Mouse (Mus musculus) CH12.LX (cell line): ENCODE results near the gene Kctd17. TPM values are rescaled to one million over a fixed set of nuclear protein-coding genes. Genes with fewer than 3 reads are reported as not detected.

Experiments used
- DNase-seq: peaks from one replicate; pipeline ENCODE4 v3.0.0-alpha.2; 2013; ENCODE audit errors: extremely low read depth
- H3K27ac ChIP-seq: 2 replicates; pipeline ENCODE4 v1.5.1; 2012; ENCODE audit warnings: low read depth, mild to moderate bottlenecking, control low read depth, moderate library complexity; ENCODE audit not compliant: insufficient read depth
- H3K27me3 ChIP-seq: replicated peaks from 2 replicates; pipeline ENCODE3; 2012; ENCODE audit warnings: inconsistent platforms
- H3K36me3 ChIP-seq, 2 experiments: replicated peaks in 1 of 2; 2 replicates each; pipeline versions ENCODE3 to v1.6.1; 2012; ENCODE audit warnings: inconsistent platforms in 1 of 2, low read length in 1 of 2, mild to moderate bottlenecking in 1 of 2, mixed read lengths in 1 of 2, moderate library complexity in 1 of 2; ENCODE audit not compliant: control insufficient read depth in 1 of 2, insufficient read depth in 1 of 2
- H3K4me1 ChIP-seq, 2 experiments: 2 replicates each; pipeline ENCODE4 v1.6.1; 2012; ENCODE audit warnings: inconsistent platforms in 1 of 2, moderate library complexity in 1 of 2; ENCODE audit not compliant: insufficient read depth in 2 of 2, control insufficient read depth in 1 of 2
- H3K4me2 ChIP-seq: 2 replicates; pipeline ENCODE4 v1.6.1; 2012; ENCODE audit warnings: low read depth, mild to moderate bottlenecking, control low read depth; ENCODE audit not compliant: poor library complexity, insufficient read depth, severe bottlenecking
- H3K4me3 ChIP-seq, 3 experiments: fragments of 150-350 bp in 1 of 3; sonication (generic) in 1 of 3; replicated peaks in 1 of 3; 2 replicates each; pipeline versions ENCODE3 to v1.5.1; 2011 to 2012; ENCODE audit warnings: low read depth in 2 of 3, low read length in 2 of 3, mild to moderate bottlenecking in 2 of 3, moderate library complexity in 2 of 3, control low read depth in 1 of 3, improper control_type of control experiment in 1 of 3, inconsistent platforms in 1 of 3, mixed read lengths in 1 of 3; ENCODE audit not compliant: poor library complexity in 1 of 3
- H3K79me2 ChIP-seq: replicated peaks from 2 replicates; pipeline ENCODE4 v1.6.1; 2012; ENCODE audit warnings: mild to moderate bottlenecking, moderate library complexity; ENCODE audit not compliant: control insufficient read depth, poor library complexity, insufficient read depth, severe bottlenecking; ENCODE audit errors: extremely low read depth
- H3K9ac ChIP-seq: 2 replicates; pipeline ENCODE4 v1.6.1; 2012; ENCODE audit warnings: low read depth, mild to moderate bottlenecking, control low read depth, moderate library complexity; ENCODE audit not compliant: insufficient read depth
- H3K9me3 ChIP-seq: replicated peaks from 2 replicates; pipeline ENCODE3; 2012; ENCODE audit warnings: low read length, inconsistent platforms, mixed read lengths
- BHLHE40 ChIP-seq: IDR thresholded peaks from 2 replicates; pipeline ENCODE4 v1.6.1; 2011; ENCODE audit warnings: mild to moderate bottlenecking, low read depth, low read length, improper control_type of control experiment
- E2F4 ChIP-seq: IDR thresholded peaks from 2 replicates; pipeline ENCODE4 v1.6.1; 2011; ENCODE audit warnings: low read depth, low read length, improper control_type of control experiment; ENCODE audit not compliant: insufficient replicate concordance
- GABPA ChIP-seq: IDR thresholded peaks from 2 replicates; pipeline ENCODE4 v1.6.1; 2012; ENCODE audit warnings: low read depth, low read length, improper control_type of control experiment, inconsistent platforms; ENCODE audit not compliant: insufficient replicate concordance
- MAFK ChIP-seq: IDR thresholded peaks from 2 replicates; pipeline ENCODE4 v1.6.1; 2011; ENCODE audit warnings: low read length, improper control_type of control experiment; ENCODE audit not compliant: insufficient replicate concordance
- MEF2A ChIP-seq: IDR thresholded peaks from 2 replicates; pipeline ENCODE4 v1.6.1; 2014; ENCODE audit warnings: low read depth, mild to moderate bottlenecking, inconsistent platforms, low read length, improper control_type of control experiment, borderline replicate concordance
- MXI1 ChIP-seq: IDR thresholded peaks from 2 replicates; pipeline ENCODE4 v1.6.1; 2011; ENCODE audit warnings: mild to moderate bottlenecking, low read depth, low read length, improper control_type of control experiment
- MYC ChIP-seq: IDR thresholded peaks from 2 replicates; pipeline ENCODE4 v1.6.1; 2011; ENCODE audit warnings: low read depth, mild to moderate bottlenecking, improper control_type of control experiment, low read length
- POLR2AphosphoS2 ChIP-seq: IDR thresholded peaks from 2 replicates; pipeline ENCODE4 v1.6.1; 2011; ENCODE audit warnings: low read depth, low read length, improper control_type of control experiment
- RCOR1 ChIP-seq: conservative IDR thresholded peaks from 2 replicates; pipeline ENCODE4 v1.6.1; 2012; ENCODE audit warnings: low read depth, mild to moderate bottlenecking, inconsistent platforms, low read length, improper control_type of control experiment
- SIN3A ChIP-seq: IDR thresholded peaks from 2 replicates; pipeline ENCODE4 v1.6.1; 2012; ENCODE audit warnings: low read length, improper control_type of control experiment, inconsistent platforms
- UBTF ChIP-seq: IDR thresholded peaks from 2 replicates; pipeline ENCODE4 v1.6.1; 2012; ENCODE audit warnings: low read depth, mild to moderate bottlenecking, inconsistent platforms, low read length, improper control_type of control experiment, moderate library complexity
- USF2 ChIP-seq: conservative IDR thresholded peaks from 2 replicates; pipeline ENCODE4 v1.6.1; 2011; ENCODE audit warnings: low read depth, low read length, improper control_type of control experiment
- ZKSCAN1 ChIP-seq: IDR thresholded peaks from 2 replicates; pipeline ENCODE4 v1.6.1; 2012; ENCODE audit warnings: low read depth, inconsistent platforms, low read length, improper control_type of control experiment, borderline replicate concordance
- ZMIZ1 ChIP-seq: IDR thresholded peaks from 2 replicates; pipeline ENCODE4 v1.6.1; 2012; ENCODE audit warnings: low read depth, mild to moderate bottlenecking, inconsistent platforms, low read length, improper control_type of control experiment
- dilution Hi-C: fragments of 300-500 bp; cut with MboI; formaldehyde crosslinking; loops from 2 replicates; pipeline ENCODE4 v1.14.3; 2020; ENCODE audit warnings: low sequenced_read_pairs; ENCODE audit not compliant: extremely low pct_unique_long_range_greater_than_20kb, extremely low pct_ligation_motif_present
- in situ Hi-C: fragments of 300-500 bp; cut with MboI; formaldehyde crosslinking; loops from 3 replicates; pipeline ENCODE4 v1.14.3; 2019; ENCODE audit warnings: low sequenced_read_pairs, low pct_ligation_motif_present, low pct_unique_long_range_greater_than_20kb, mixed read lengths
- polyA plus RNA-seq: library from polyadenylated mRNA; unstranded; fragments of >175 nt; gene quantifications from 2 replicates; pipeline ENCODE4 v1.2.1, GENCODE M21; 2012; ENCODE audit warnings: low read depth; ENCODE audit not compliant: insufficient read length
- total RNA-seq, 2 experiments: library from RNA; depleted of rRNA; stranded (reverse); fragments of 300-350 nt in 1 of 2; fragments of >200 nt in 1 of 2; gene quantifications; 2 replicates each; pipeline ENCODE4 v1.2.3; 2012 to 2014

Kctd17 gene
- total and polyA plus RNA-seq, 3 experiments: not detected

GRCm38 (mm10) chr15:78385564-78385963 is 42.8 kb upstream of the Kctd17 start:
- TF ChIP-seq SIN3A: no peak
- Histone ChIP-seq H3K36me3 (no peaks in the 10 kb centered on the region), H3K4me3 (no peak overlapping the region), H3K9me3 (no peaks in the 10 kb centered on the region), H3K79me2 (no peaks in the 10 kb centered on the region), H3K27me3 (peaks cover 76% of the 10 kb centered on the region), H3K27ac (no peak overlapping the region), H3K9ac (no peak overlapping the region), H3K4me1 (no peaks in the 10 kb centered on the region), H3K4me2 (no peak overlapping the region)
- dilution Hi-C loops (no loop called here), in situ Hi-C loops (no loop called here)
- DNase-seq: no peak

GRCm38 (mm10) chr15:78390855-78391254 is 37.5 kb upstream of the Kctd17 start:
- dilution Hi-C loops (no loop called here), in situ Hi-C loops (no loop called here)
- Histone ChIP-seq H3K36me3 (no peaks in the 10 kb centered on the region), H3K4me1 (no peaks in the 10 kb centered on the region), H3K27ac (no peak overlapping the region), H3K9ac (no peak overlapping the region), H3K4me2 (no peak overlapping the region), H3K4me3 (no peak overlapping the region), H3K9me3 (peaks cover 11% of the 10 kb centered on the region), H3K27me3 (peaks cover 91% of the 10 kb centered on the region), H3K79me2 (no peaks in the 10 kb centered on the region)
- no peak for DNase-seq
- TF ChIP-seq MYC (no peak), UBTF (no peak), ZMIZ1 (no peak), MEF2A (no peak), USF2 (no peak)

GRCm38 (mm10) chr15:78395478-78395962 is 32.8 kb upstream of the Kctd17 start, which contains the start of gene Tex33:
TSS of gene Tex33 (minus strand) at chr15:78395912.
- dilution Hi-C loops: no loop called here
- peaks cover 77% of the 10 kb centered on the region for H3K27me3 ChIP-seq

More at GRCm38 (mm10) chr15:78395478-78395962, 32.8 kb upstream of the Kctd17 start, which contains the start of gene Tex33:
- Histone ChIP-seq H3K79me2 (no peaks in the 10 kb centered on the region), H3K9me3 (peaks cover 11% of the 10 kb centered on the region), H3K4me1 (no peaks in the 10 kb centered on the region), H3K36me3 (no peaks in the 10 kb centered on the region), H3K27ac (no peak within 1 kb of the TSS), H3K4me3 (no peak within 1 kb of the TSS), H3K9ac (no peak within 1 kb of the TSS), H3K4me2 (no peak within 1 kb of the TSS)
- no peak for DNase-seq
- in situ Hi-C loops: no loop called here
- TF ChIP-seq ZKSCAN1 (no peak), POLR2AphosphoS2 (no peak), BHLHE40 (no peak), UBTF (no peak), RCOR1 (no peak), GABPA (no peak), E2F4 (no peak), MAFK (no peak), MXI1 (no peak), ZMIZ1 (no peak)
